Mouse (Mus musculus) midbrain, embryonic 16.5 days (tissue): ENCODE measurements around the gene Mosmo. TPM values are rescaled to one million over a fixed set of nuclear protein-coding genes. Genes with fewer than 3 reads are reported as not detected.
"Not testable (repeated sequence)": the region's sequence is repeated elsewhere in the genome, so short reads cannot be mapped to it uniquely, and the experiment has no call there.

Source experiments
- ATAC-seq: fragments of 200-750 bp; cut with Nextera tagmentation; 2 replicates; pipeline ENCODE4 v1.8.0; 2017; ENCODE audit warnings: moderate TSS enrichment
- H3K27ac ChIP-seq: fragments of 300-500 bp; sonication (generic); 2 replicates; pipeline ENCODE4 v1.5.1; 2014; ENCODE audit warnings: mild to moderate bottlenecking, low read length, mixed read lengths
- H3K27me3 ChIP-seq: fragments of 300-500 bp; sonication (generic); 2 replicates; pipeline ENCODE4 v1.6.1; 2014; ENCODE audit warnings: low read depth, low read length, mixed read lengths; ENCODE audit not compliant: control insufficient read depth, insufficient read depth
- H3K36me3 ChIP-seq: fragments of 300-500 bp; sonication (generic); 2 replicates; pipeline ENCODE4 v1.6.1; 2014; ENCODE audit warnings: mild to moderate bottlenecking, low read length, moderate library complexity, mixed read lengths; ENCODE audit not compliant: control insufficient read depth, insufficient read depth
- H3K4me1 ChIP-seq: fragments of 300-500 bp; sonication (generic); 2 replicates; pipeline ENCODE4 v1.6.1; 2014; ENCODE audit warnings: mild to moderate bottlenecking, low read length, mixed read lengths; ENCODE audit not compliant: control insufficient read depth, insufficient read depth
- H3K4me2 ChIP-seq: fragments of 300-500 bp; sonication (generic); 2 replicates; pipeline ENCODE4 v1.6.1; 2014; ENCODE audit warnings: mild to moderate bottlenecking, low read length, mixed read lengths
- H3K4me3 ChIP-seq: fragments of 300-500 bp; sonication (generic); 2 replicates; pipeline ENCODE4 v1.5.1; 2014; ENCODE audit warnings: low read depth, mild to moderate bottlenecking, low read length, moderate library complexity, mixed read lengths
- H3K9ac ChIP-seq: fragments of 300-500 bp; sonication (generic); 2 replicates; pipeline ENCODE4 v1.6.1; 2014; ENCODE audit warnings: low read depth, low read length, mixed read lengths
- H3K9me3 ChIP-seq: fragments of 300-500 bp; sonication (generic); replicated peaks from 2 replicates; pipeline ENCODE4 v1.6.1; 2014; ENCODE audit warnings: mild to moderate bottlenecking, low read length, mixed read lengths; ENCODE audit not compliant: control insufficient read depth, poor library complexity, severe bottlenecking
- WGBS: fragments of 180-500 bp; shearing (Covaris S2); extraction: QIAGEN DNeasy Blood & Tissue Kit; methylation state at CpG from one replicate; pipeline ENCODE4 v1.1.7; 2014; 5-methylcytosine and 5-hydroxymethylcytosine counted together
- polyA plus RNA-seq: library from polyadenylated mRNA; unstranded; fragments of >200 nt; fragmentation: Nextera tagmentation; extraction: Ambion mirVana; gene quantifications from 2 replicates; pipeline ENCODE4 v1.2.1, GENCODE M21; 2015

The Mosmo gene
- polyA plus RNA-seq, 1 experiment from 2014 or later = 11.7 TPM

DNA sequence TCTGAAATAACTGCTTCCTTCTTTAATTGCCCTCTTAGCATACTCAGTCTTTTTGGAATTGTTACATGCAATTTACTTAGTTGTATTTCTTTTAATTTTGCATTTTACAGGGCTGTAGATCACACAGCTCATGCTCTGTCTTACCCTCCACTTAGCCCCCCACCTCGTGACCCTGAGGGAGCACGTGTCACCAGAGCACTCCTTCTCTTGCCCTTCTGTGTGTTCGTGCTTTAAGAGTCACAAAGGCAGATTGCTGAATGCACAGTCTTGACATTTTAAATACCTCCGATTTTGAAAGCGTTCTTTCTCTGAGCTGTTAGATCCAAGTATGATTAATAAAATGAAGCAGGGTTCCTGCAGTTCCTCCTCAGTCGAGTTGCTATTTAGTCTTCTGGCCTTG lies 17.8 kb downstream of the Mosmo start:
- Histone ChIP-seq H3K27me3 (no peaks in the 10 kb centered on the region), H3K4me1 (no peaks in the 10 kb centered on the region), H3K27ac (no peak overlapping the region), H3K4me3 (no peak overlapping the region), H3K9ac (no peak overlapping the region), H3K4me2 (no peak overlapping the region), H3K9me3 (no peaks in the 10 kb centered on the region), H3K36me3 (no peaks in the 10 kb centered on the region)
- WGBS = 21% methylated on average over 6 of the region's 6 CpGs
- no peak for ATAC-seq

DNA sequence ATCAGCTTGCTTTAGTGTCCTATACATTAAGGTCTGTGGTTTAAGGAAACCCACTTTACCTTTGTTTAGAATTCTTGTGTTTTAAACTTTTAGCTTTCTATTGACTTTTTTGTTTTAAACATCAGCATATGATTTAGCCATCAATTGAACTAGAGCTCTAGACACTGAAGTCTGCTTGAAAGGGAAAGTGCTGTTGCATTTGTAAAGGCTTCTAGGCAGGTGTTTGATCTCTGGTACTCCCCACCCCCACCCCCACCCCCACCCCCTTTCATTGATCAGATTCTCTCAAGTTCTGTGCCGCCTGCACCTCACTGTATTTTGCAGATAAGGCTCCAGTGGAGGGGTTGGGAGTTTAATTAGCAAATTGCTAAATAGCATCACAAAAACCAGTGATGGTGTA lies 18.2 kb downstream of the Mosmo start:
- WGBS = 47% methylated on average over 1 of the region's 1 CpGs
- ATAC-seq = no peak
- H3K27me3 ChIP-seq = no peaks in the 10 kb centered on the region

DNA sequence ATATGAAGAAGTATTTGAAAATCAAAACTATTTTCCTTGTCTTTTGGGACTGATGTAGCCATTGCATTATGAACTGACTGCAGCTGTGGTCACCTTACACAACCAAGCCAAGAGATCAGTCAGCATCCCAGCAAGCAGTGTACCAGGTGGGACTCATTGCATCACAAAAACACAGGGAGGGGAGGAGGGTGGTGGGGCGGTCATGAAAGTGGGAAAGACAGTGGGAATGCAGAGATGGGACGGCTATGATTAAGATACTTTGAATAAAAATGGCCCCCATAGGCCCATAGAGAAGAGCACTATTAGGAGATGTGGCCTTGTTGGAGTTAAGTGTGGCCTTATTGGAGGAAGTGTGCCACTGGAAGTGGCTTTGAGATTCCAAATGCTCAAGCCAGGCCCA lies 18.9 kb downstream of the Mosmo start:
- 85% methylated on average over 2 of the region's 2 CpGs for WGBS
- no peak for ATAC-seq
- Histone ChIP-seq H3K36me3 (no peaks in the 10 kb centered on the region), H3K9ac (no peak overlapping the region), H3K27me3 (no peaks in the 10 kb centered on the region), H3K4me1 (no peaks in the 10 kb centered on the region), H3K4me3 (no peak overlapping the region), H3K27ac (no peak overlapping the region), H3K9me3 (no peaks in the 10 kb centered on the region), H3K4me2 (no peak overlapping the region)

More for the DNA sequence above, 18.2 kb downstream of the Mosmo start:
- no peaks in the 10 kb centered on the region for H3K36me3 ChIP-seq
- no peaks in the 10 kb centered on the region for H3K9me3 ChIP-seq
- H3K9ac ChIP-seq = no peak overlapping the region
- no peak overlapping the region for H3K27ac ChIP-seq
- no peak overlapping the region for H3K4me2 ChIP-seq
- no peak overlapping the region for H3K4me3 ChIP-seq
- H3K4me1 ChIP-seq = no peaks in the 10 kb centered on the region

DNA sequence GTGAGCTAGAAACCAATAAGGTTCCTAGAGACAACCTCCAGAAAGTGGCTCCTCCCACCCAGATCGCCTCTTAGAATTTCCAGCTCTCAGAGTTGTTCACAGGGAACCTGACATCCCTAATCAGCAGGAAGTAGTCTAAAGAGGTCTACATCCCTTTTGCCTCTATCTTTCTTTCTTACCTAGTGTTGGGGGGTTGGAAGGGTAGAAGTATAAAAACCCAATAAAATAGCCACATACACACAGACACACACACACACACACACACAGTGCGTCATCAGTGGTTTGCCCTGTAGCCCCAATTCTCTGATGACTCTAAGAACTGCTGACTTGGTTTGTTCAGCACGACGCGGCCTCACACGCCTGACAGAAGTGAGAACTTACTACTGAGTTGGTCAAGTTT lies 22.2 kb downstream of the Mosmo start:
- 91% methylated on average over 6 of the region's 6 CpGs for WGBS
- Histone ChIP-seq H3K4me2 (no peak overlapping the region), H3K9ac (no peak overlapping the region), H3K4me1 (no peaks in the 10 kb centered on the region), H3K4me3 (no peak overlapping the region), H3K27ac (no peak overlapping the region), H3K27me3 (no peaks in the 10 kb centered on the region), H3K9me3 (no peaks in the 10 kb centered on the region), H3K36me3 (no peaks in the 10 kb centered on the region)
- no peak for ATAC-seq

DNA sequence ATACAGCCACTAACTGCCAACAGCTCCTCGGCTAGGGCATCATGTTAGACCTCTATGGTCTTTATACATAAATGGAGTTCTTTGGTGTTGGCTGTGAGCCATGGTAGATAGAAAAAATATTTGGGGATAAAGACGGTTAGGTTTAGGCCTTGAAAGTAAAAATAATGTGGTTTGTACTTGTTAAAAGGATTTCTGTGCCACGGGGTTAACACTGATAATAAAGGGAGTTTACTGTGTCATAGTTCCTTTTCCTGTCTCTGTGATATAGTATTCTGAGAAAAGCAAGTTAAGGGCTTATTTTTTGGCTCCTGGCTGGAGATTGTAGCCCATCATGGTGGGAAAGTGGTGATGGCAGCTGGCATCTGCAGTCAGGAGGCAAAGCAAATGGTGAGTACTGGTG lies 26.5 kb downstream of the Mosmo start:
- H3K27me3 ChIP-seq = no peaks in the 10 kb centered on the region
- no peak overlapping the region for H3K4me3 ChIP-seq
- ATAC-seq = no peak

DNA sequence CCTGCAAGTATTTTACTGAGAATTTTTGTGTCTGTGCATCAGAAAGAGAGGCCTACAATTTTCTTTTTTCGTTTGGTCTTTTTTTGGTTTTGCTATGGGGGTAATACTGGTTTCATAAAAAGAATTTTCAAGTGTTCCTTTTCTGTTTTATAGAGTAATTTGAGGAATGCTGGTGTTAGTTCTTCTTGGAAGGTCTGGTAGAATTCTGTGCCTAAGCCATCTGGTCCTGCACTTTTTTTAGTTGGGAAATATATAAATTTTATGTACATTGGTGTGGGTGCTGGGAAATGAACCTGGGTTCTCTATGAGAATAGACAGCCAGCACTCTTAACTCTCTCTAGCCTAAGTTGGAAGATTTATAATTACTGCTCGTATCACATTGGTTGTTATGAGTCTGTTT lies 34.7 kb downstream of the Mosmo start:
- no peaks in the 10 kb centered on the region for H3K4me1 ChIP-seq
- H3K4me2 ChIP-seq = no peak overlapping the region
- no peaks in the 10 kb centered on the region for H3K9me3 ChIP-seq
- no peaks in the 10 kb centered on the region for H3K27me3 ChIP-seq
- H3K4me3 ChIP-seq = no peak overlapping the region
- WGBS = 96% methylated on average over 2 of the region's 2 CpGs
- no peak for ATAC-seq
- H3K27ac ChIP-seq = no peak overlapping the region
- no peak overlapping the region for H3K9ac ChIP-seq
- no peaks in the 10 kb centered on the region for H3K36me3 ChIP-seq

More for the DNA sequence above, 26.5 kb downstream of the Mosmo start:
- Histone ChIP-seq H3K4me1 (no peaks in the 10 kb centered on the region), H3K9me3 (no peaks in the 10 kb centered on the region), H3K27ac (no peak overlapping the region), H3K36me3 (no peaks in the 10 kb centered on the region), H3K9ac (no peak overlapping the region), H3K4me2 (no peak overlapping the region)
- 86% methylated on average over 3 of the region's 3 CpGs for WGBS

DNA sequence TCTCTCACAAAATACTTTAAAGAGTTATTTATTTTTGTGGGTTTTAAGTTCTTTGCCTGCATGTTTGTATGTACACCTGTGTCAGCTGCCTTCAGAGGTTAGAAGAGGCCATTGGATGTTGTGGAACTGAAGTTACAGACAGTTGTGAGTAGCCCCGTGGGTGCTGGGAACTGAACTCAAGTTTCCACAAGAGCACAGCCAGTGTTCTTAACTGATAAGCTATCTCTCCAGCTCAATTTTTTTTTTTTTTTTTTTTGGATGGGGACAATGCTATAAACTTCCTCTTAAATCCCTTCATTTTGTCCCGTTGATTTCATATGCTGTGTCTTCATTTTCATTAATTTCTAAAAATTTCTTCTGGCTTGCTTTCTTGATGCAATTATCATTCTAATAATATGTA lies 35.8 kb downstream of the Mosmo start:
- ATAC-seq = no peak
- Histone ChIP-seq H3K9ac (no peak overlapping the region), H3K36me3 (no peaks in the 10 kb centered on the region), H3K4me2 (no peak overlapping the region), H3K9me3 (no peaks in the 10 kb centered on the region), H3K4me3 (no peak overlapping the region), H3K4me1 (no peaks in the 10 kb centered on the region), H3K27ac (no peak overlapping the region), H3K27me3 (no peaks in the 10 kb centered on the region)
- 96% methylated on average over 2 of the region's 2 CpGs for WGBS

DNA sequence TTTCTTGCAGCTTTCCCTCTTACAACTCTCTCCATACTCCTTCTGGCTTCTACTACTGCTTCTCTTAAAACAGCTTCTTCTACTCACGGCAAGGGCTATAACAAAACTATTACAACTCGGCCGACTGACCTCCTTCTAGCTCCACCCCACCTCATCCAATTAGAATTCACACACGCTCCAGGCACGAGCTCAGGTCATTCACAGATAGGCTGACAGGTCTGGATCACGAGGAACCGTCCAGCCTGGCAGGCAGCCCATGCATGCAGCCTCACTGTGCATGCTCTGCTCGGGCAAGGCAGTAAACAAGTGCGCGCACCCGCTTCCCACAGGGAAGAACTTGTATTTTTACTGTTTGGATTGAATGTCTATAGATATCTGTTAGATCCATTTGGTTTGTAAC lies 36.5 kb downstream of the Mosmo start:
- 89% methylated on average over 11 of the region's 11 CpGs for WGBS
- ATAC-seq, H3K4me3 ChIP-seq, H3K27me3 ChIP-seq, H3K4me2 ChIP-seq, H3K27ac ChIP-seq, H3K36me3 ChIP-seq, H3K9ac ChIP-seq, H3K9me3 ChIP-seq, H3K4me1 ChIP-seq: not testable (repeated sequence)

DNA sequence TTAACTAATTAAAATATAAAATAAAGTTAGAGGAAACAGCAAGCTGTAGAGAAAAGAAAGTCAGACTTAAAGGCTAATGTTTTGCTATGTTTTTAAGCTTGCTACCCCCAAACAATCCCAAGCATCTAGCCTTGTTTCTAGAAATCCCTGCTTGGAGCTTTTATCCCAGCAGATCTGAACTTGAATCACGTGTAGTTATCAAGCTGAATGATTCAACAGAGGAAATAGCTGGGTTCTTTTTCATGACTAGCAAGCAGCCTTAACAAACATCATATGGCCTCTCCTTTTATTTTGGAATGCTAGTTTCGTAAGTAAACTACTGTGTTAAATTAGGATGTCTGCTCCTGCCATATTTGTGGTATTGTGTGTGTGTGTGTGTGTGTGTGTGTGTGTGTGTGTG lies 39.8 kb downstream of the Mosmo start:
- no peak overlapping the region for H3K9ac ChIP-seq
- H3K4me1 ChIP-seq = no peaks in the 10 kb centered on the region
- no peaks in the 10 kb centered on the region for H3K36me3 ChIP-seq
- no peak for ATAC-seq
- 76% methylated on average over 2 of the region's 2 CpGs for WGBS
- H3K4me3 ChIP-seq = no peak overlapping the region
- H3K4me2 ChIP-seq = no peak overlapping the region
- H3K27me3 ChIP-seq = no peaks in the 10 kb centered on the region
- no peak overlapping the region for H3K27ac ChIP-seq
- no peaks in the 10 kb centered on the region for H3K9me3 ChIP-seq

DNA sequence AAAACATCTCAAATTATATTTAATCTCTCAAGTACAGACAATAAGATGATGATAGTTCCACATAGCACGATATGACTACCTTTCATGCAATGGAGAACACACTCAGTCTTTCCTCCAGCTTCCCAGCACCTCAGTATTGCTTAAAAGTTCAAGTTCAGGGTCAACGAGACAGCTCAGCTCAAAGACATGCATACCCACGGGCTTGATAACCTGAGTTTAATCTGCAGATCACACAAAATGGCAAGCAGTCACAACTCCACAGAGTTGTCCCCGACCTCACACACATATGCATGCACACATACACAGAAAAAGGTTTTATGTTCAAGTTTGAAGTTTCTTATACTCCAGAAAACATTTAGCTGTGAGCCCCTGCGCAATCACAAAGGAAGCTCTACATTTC lies 43.6 kb downstream of the Mosmo start:
- no peak overlapping the region for H3K4me2 ChIP-seq
- 91% methylated on average over 5 of the region's 5 CpGs for WGBS
- H3K9ac ChIP-seq = no peak overlapping the region
- no peaks in the 10 kb centered on the region for H3K9me3 ChIP-seq
- no peaks in the 10 kb centered on the region for H3K27me3 ChIP-seq
- peaks cover 23% of the 10 kb centered on the region for H3K4me1 ChIP-seq
- H3K36me3 ChIP-seq = no peaks in the 10 kb centered on the region
- ATAC-seq = no peak
- no peak overlapping the region for H3K4me3 ChIP-seq
- H3K27ac ChIP-seq = no peak overlapping the region
